Mouse (Mus musculus) gastrocnemius, postnatal 4 days (tissue): ENCODE results near the gene Hrc. TPM values are rescaled to one million over a fixed set of nuclear protein-coding genes. Genes with fewer than 3 reads are reported as not detected.
A peak's percentile ranks its signal among the peaks of the same experiment; 100 is the strongest.

Source experiments
- DNase-seq, 2 experiments: peaks; one replicate each; pipeline ENCODE4 v3.0.0; 2021 to 2022; ENCODE audit warnings: low spot score in 2 of 2, mixed read lengths in 2 of 2
- long read RNA-seq, 2 experiments: library from polyadenylated mRNA; stranded (forward); transcript quantifications; one replicate each; pipeline ENCODE4 v2.0.0; 2021
- total RNA-seq, 2 experiments: library from RNA; stranded (reverse); gene quantifications; 2 replicates each; pipeline ENCODE4 v1.2.3; 2021

The Hrc gene
- 100 to 1,000 TPM; 523 to 551 TPM for total RNA-seq
- long read RNA-seq, experiment 1, transcript Hrc-201 (6 exons, 2,411 nt): major isoform, 38 of 362 reads
- long read RNA-seq, experiment 1, partial matches to known transcripts: 320 of 362 reads
- long read RNA-seq, experiment 1, other reads (novel, unspliced or antisense): 4 of 362 reads
- long read RNA-seq, experiment 2, transcript Hrc-201 (6 exons, 2,411 nt): major isoform, 46 of 369 reads
- long read RNA-seq, experiment 2, partial matches to known transcripts: 317 of 369 reads
- long read RNA-seq, experiment 2, other reads (novel, unspliced or antisense): 6 of 369 reads

GRCm38 (mm10) chr7:45335056-45335455, at the start of gene Hrc:
Gene Hrc (plus strand): TSS chr7:45335290.
- DNase-seq: no peak

DNA sequence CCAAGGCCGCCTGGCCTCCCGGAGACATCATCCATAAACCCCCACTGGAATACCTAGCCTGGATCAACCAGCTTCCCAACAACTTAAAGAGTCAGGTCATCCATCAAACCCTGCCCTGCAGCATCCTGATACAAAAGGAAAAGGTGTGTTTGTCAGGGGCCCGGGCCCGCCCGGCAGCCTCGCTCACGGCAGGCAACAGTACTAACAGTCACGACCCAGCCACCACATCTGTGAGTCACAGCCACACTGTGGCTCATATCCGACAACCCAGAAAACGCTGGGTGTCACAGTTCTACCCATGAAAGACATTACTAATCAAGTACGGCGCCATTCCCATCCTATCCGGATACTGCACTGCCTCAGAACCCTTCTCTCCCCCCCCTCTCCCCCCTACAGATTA, 48.6 kb upstream of the Hrc start:
- no peak for DNase-seq

DNA sequence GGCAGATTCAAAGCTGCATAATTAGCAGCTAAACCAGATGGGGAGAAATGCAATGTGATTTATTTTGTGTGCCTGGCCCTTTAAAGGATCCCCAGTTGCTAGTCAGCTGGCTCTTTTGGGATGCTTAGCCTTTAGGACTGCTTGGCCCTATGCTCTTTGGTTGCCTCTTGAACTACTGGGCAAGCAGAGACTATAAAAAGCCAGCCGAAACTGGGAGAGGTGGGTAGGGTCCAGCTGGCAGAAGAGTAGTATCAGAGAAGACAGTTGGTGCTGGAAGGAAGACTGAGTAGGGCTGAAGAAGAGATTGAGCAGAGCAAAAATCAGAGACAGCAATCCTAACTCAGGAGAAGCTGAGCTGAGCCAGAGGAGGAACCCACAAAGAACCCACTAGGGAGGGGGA, 38.5 kb upstream of the Hrc start:
- no peak for DNase-seq

DNA sequence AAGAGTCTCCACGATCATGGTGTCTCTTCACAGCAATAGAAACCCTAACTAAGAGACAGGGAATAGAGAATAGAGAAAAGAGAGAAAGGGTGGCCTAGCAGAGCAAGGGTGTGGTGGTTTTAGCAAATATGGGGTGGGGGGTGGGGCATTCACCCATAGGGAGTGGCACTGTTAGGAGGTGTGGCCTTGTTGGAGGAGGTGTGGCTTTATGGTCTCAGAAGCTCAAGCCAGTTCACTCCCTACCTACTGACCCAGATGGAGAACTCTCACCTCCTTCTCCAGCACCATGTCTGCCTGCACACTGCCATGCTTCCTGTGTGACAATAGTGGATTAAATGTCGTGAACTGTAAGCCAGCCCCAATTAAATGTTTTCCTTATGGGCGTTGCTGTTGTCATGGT, 37.5 kb upstream of the Hrc start:
- DNase-seq: no peak

DNA sequence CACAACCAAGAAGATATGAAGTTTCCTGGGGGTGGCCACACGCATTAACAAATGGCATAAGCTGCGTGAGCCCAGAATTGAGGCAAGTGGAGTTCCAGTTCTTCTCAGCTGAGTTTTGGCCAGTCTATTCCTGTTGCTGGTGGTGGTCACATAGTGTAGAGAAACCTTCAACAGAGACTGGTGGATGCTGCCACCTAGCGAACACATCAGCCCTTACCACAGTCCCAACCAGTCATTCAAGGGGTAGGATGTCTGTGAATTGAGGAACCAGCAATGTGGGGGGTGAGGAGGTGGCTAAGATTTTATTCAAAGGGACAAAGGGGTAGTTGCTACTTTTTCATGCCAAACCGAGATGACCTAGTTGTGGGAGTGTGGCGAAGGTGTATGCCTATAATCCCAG, 35.3 kb upstream of the Hrc start:
- peak in 1 of 2 experiments; percentile 44 for DNase-seq

DNA sequence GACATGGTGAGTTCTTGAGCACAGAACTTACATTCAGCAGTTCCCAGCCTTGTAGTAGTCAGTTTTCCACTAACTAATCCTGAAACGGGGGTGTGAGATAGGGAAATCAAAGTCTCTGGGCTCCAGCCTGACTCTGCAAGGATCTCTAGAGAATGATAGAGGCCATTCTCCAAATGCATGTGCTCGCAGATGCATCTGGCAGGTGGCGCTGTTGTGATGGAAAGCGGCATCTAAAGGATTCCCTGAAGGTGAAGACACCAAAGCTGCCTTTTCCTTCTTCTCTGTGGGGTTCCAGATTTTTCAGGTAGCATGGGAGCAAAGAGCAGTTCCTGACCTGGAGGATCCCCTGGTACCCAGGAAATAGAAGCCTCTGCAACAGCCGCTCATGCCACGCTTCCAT, 34.8 kb upstream of the Hrc start:
- DNase-seq: peak in 1 of 2 experiments; percentile 63

GRCm38 (mm10) chr7:45302626-45303025, 32.5 kb upstream of the Hrc start:
- no peak for DNase-seq

- no peak for DNase-seq
These were observed 30.2 kb upstream of the Hrc start for GRCm38 (mm10) chr7:45304869-45305268.

DNA sequence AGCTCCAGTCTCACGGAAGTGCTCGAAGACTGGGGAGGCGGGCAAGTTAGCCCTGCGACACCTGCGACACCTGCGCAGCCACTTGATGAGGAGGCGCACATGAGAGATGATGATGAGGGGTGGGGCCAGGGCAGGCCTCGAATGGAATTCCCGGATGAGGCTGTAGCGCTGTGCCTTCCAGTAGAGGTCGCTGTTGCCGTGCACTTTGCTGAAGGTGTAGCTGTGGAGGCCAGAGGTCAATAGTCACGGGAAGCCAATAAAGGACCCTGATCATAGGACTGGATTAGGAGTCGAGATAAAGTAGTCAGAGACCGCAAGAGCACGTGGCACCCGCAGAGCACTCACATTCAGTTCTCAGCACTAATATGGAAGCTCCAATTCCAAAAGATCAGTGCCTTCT, 29.8 kb upstream of the Hrc start:
- DNase-seq: peak in 1 of 2 experiments; percentile 49

- no peak for DNase-seq
These were observed 26.4 kb upstream of the Hrc start for GRCm38 (mm10) chr7:45308551-45309240.

DNA sequence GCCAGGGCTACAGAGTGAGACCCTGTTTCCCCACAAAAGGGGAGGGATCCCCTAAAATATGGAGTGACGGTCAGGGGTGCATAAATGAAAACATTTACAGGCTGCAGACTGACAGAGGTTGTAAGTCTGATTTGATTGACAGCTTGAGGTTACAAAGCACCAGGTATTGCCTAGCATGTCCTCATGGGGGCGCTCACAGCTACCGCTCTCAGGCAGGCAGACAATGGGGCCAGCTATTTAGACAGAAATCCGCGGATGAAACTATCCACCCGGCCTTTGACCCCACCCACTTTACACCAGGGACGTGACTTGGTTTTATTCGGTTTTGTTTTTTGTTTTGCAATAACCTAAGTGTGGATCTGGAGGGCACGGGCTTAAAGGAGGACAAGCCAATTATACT, 25.6 kb upstream of the Hrc start:
- DNase-seq: peak in 1 of 2 experiments; percentile 51

GRCm38 (mm10) chr7:45312023-45312422, 23.1 kb upstream of the Hrc start:
- DNase-seq: no peak

DNA sequence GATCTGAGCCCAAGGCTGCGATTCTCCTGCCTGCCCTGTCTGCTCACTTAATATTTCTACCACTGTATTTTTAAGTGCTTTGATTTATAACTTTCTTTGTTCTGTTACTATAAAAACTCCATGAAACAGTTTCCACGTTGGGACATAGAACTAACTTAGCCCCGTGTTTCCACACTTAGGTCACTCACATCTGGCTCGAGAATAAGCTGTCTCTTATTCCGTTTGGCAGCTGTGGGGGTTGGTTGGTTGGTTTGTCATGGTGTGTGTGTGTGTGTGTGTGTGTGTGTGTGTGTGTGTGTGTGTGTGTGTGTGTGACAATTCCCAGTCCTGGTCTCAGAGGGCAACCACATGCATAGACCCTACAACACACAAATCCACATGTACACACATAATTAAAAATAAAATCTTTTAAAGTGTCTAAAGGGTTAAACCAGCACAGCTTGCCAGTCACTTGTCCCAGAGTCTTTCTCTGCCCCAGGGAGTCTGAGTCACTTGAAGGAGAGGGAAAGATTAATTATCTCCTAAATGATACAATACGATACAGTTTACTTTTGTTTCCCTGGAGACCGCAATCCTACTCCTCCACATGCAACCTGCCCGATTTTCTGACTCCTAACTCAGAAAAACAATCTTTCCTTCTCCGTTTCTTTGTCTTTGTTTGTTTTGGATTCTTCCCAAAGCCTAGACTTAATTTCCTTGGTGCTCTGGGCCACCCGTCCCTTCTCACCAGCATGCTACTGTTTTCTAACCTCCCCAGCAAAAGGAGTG, 22.2 kb upstream of the Hrc start:
- DNase-seq: no peak

GRCm38 (mm10) chr7:45313495-45313894, 21.6 kb upstream of the Hrc start:
- no peak for DNase-seq

DNA sequence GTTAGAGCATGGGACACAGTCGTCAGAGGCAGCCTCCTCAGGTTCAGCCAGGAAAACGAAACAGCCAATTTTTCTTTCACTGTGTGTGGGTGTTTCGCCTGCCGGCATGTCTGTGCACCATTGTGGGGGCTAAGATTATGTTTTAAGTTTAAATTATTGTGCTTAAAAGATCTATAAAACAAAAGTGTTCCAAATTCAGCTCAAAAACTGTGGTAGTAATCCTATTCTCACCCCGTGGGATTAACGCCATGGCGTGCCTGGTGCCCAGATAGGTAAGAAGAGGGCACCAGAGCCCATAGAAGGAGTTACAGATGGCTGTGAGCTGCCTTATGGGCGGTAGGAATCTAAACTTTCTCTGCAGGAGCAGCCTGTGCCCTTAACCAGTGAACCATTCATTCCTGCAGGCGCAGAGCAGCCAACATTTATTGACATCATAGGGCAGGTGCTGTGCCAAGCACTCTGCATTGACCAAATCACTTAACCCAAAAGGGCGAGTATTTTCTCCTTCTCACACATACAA, 19.8 kb upstream of the Hrc start:
- no peak for DNase-seq

DNA sequence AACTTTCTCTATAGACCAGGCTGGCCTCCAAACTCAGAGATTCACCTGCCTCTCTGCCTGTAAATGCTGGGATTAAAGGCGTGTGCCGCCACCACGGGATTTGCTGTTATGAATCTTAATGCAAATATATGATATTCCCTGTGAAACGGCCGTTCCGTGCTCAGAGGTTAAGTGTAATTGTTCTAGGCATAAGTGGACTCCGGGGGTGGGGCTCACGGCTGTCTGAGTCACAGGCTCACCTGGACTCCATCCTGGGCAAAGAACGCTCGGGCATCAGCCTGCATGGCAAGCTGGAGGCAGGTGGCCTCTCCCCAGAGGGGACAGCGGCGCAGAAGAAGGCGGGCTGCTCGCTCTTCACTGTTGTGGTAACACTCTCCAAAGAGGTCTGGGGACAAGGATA, 18.6 kb upstream of the Hrc start:
- DNase-seq: no peak

DNA sequence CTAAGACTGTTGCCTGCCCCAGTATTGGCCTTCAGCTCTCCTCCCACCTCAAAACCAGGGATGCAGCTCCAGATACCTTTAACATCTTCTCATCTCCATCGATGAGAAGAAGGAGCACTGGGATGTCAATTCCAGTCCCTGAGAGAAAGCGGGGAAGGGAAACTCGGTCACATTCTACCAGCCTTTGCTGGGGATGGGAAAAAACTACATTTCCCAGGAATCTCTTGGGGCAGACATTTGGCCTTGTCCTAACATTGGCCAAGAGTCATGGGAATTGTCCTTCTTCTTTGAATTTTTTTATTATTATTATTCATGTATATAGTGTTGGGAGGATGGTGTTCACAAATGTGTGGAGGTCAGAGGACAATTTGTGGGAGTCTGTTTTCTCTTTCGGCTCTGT, 12.8 kb upstream of the Hrc start:
- no peak for DNase-seq

- no peak for DNase-seq
These were observed 12.0 kb upstream of the Hrc start for GRCm38 (mm10) chr7:45323069-45323468.

DNA sequence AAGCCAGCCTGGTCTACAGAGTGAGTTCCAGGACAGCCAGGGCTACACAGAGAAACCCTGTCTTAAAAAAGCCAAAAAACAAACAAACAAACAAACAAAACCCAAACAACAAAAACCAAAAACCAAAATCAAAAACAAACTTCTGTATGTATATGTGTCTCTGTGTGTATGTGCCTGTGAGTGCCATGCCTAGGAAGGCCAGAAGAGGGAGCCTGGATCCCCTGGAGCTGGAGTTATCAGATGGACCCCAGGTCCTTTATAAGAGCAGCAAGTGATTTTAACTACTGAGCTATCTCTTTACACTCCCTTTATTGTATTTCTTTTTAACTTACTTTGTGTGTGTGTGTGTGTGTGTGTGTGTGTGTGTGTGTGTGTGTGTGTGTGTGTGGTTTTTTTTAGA, 9.3 kb upstream of the Hrc start:
- no peak for DNase-seq

DNA sequence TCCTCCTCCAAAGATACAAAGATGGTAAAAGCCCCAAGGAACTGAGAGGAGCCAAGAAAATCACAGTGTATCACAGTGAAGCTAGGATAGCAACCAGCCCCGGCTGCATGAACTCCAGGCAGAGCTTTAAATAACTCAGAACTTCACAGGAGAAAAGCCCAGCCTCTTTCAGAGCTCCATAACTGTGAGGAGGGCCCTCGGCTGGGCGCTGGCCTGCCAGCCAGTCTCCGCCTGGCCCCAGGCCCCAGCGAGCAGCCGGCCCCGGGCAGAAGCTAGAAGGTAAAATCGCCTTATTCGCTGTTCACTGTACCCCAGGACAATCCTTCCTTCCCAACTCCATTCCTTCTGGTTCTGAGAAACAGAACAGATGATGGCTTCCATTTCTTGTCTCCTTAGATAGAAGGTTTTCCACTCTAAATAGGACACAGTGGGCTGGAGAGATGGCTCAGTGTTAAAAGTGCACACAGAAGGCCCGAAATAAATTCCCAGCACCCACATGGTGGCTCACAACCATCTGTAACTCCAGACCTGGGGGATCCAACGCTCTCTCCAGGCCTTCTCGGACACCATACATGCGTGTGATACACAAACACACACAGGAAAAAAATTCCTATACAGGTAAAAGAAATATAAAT, 6.1 kb upstream of the Hrc start:
- no peak for DNase-seq

- no peak for DNase-seq
These were observed 3.6 kb upstream of the Hrc start for GRCm38 (mm10) chr7:45331502-45331901.
